8 mouse cellular contexts compared by ENCODE assay signal in genomic region chr11:49955577-49956261, GRCm38 (mm10). TPM values are rescaled to one million over a fixed set of nuclear protein-coding genes. Genes with fewer than 3 reads are reported as not detected.
DNase-seq lines count a peak whose midpoint lies in the region; ATAC-seq and TF ChIP-seq lines count a peak whose summit lies in the region.

No protein-coding gene starts in this region.

- no peaks in the 10 kb centered on the region for H3K4me1 ChIP-seq in bone marrow macrophage, adult 2 months (ENCODE audit: control insufficient read depth, insufficient read depth, low read length)
- H3K4me1 ChIP-seq in embryonic fibroblast, embryonic 13.5 days (ENCODE audit: control insufficient read depth, insufficient read depth, low read length): no peaks in the 10 kb centered on the region
- no peaks in the 10 kb centered on the region for H3K4me1 ChIP-seq in heart, embryonic 15.5 days (replicated peaks)
- H3K4me1 ChIP-seq in liver, embryonic 13.5 days (replicated peaks): no peaks in the 10 kb centered on the region
- H3K4me1 ChIP-seq in neural tube, embryonic 13.5 days (replicated peaks): no peaks in the 10 kb centered on the region

- peak; percentile 85 for TF ChIP-seq CTCF in bone marrow macrophage, adult 2 months (IDR thresholded peaks at IDR 0.05; ENCODE audit: low read depth, low read length)
- peak; percentile 89 for TF ChIP-seq CTCF in embryonic fibroblast, embryonic 13.5 days (IDR thresholded peaks at IDR 0.05; ENCODE audit: borderline replicate concordance, insufficient read depth, low read length)

- no peak overlapping the region for H3K4me2 ChIP-seq in heart, embryonic 15.5 days
- no peak overlapping the region for H3K4me2 ChIP-seq in liver, embryonic 13.5 days
- no peak overlapping the region for H3K4me2 ChIP-seq in neural tube, embryonic 13.5 days

- H3K9me3 ChIP-seq in heart, embryonic 15.5 days (replicated peaks): no peaks in the 10 kb centered on the region
- no peaks in the 10 kb centered on the region for H3K9me3 ChIP-seq in liver, embryonic 13.5 days (replicated peaks)
- no peaks in the 10 kb centered on the region for H3K9me3 ChIP-seq in neural tube, embryonic 13.5 days

- no peak overlapping the region for H3K4me3 ChIP-seq in bone marrow macrophage, adult 2 months (ENCODE audit: insufficient read depth, low read length)
- H3K4me3 ChIP-seq in embryonic fibroblast, embryonic 13.5 days (ENCODE audit: insufficient read depth, low read length): no peak overlapping the region
- no peak overlapping the region for H3K4me3 ChIP-seq in heart, embryonic 15.5 days
- H3K4me3 ChIP-seq in liver, embryonic 13.5 days (replicated peaks): no peak overlapping the region
- H3K4me3 ChIP-seq in neural tube, embryonic 13.5 days: no peak overlapping the region

- peak; percentile 2 to 28 for DNase-seq in CD8-positive naive resting alpha-beta T cell, adult 2 months (ENCODE audit: low read depth in 2 of 2, low spot score in 2 of 2)
- DNase-seq in kidney, postnatal 14 days: peak; percentile 68
- peak; percentile 31 for DNase-seq in liver, embryonic 13.5 days
- peak; percentile 53 for DNase-seq in telencephalon, adult 2 months (ENCODE audit: low read depth, low spot score)

- TF ChIP-seq POLR2A in bone marrow macrophage, adult 2 months (IDR thresholded peaks at IDR 0.05; ENCODE audit: borderline replicate concordance, low read depth, low read length): no peak
- TF ChIP-seq POLR2A in embryonic fibroblast, embryonic 13.5 days (IDR thresholded peaks at IDR 0.05; ENCODE audit: low read depth, low read length): no peak

- H3K9ac ChIP-seq in heart, embryonic 15.5 days: no peak overlapping the region
- H3K9ac ChIP-seq in liver, embryonic 13.5 days: no peak overlapping the region
- 0 out of 2 replicates have a peak overlapping the region, but pooled peaks have one; percentile 38 for H3K9ac ChIP-seq in neural tube, embryonic 13.5 days

- 0 out of 2 replicates have a peak, but pooled peaks have one; percentile 23 for ATAC-seq in heart, embryonic 15.5 days (replicated peaks; ENCODE audit: insufficient number of reproducible peaks, insufficient read depth, low FRiP score, low read depth)
- ATAC-seq in liver, embryonic 13.5 days (ENCODE audit: low read depth): no peak
- ATAC-seq in neural tube, embryonic 13.5 days (ENCODE audit: low read depth): peak; percentile 83

- H3K36me3 ChIP-seq in heart, embryonic 15.5 days: no peaks in the 10 kb centered on the region
- H3K36me3 ChIP-seq in liver, embryonic 13.5 days: no peaks in the 10 kb centered on the region
- no peaks in the 10 kb centered on the region for H3K36me3 ChIP-seq in neural tube, embryonic 13.5 days

- no peak overlapping the region for H3K27ac ChIP-seq in bone marrow macrophage, adult 2 months (ENCODE audit: insufficient read depth, low read depth, low read length)
- no peak overlapping the region for H3K27ac ChIP-seq in embryonic fibroblast, embryonic 13.5 days (ENCODE audit: insufficient read depth, low read length)
- H3K27ac ChIP-seq in heart, embryonic 15.5 days: no peak overlapping the region
- no peak overlapping the region for H3K27ac ChIP-seq in liver, embryonic 13.5 days
- H3K27ac ChIP-seq in neural tube, embryonic 13.5 days (replicated peaks): no peak overlapping the region

- H3K27me3 ChIP-seq in heart, embryonic 15.5 days: peaks cover 42% of the 10 kb centered on the region
- peaks cover 21% of the 10 kb centered on the region for H3K27me3 ChIP-seq in liver, embryonic 13.5 days
- H3K27me3 ChIP-seq in neural tube, embryonic 13.5 days: peaks cover 19% of the 10 kb centered on the region

- 22% methylated on average over 8 of the region's 8 CpGs for WGBS in heart, embryonic 15.5 days
- WGBS in liver, embryonic 13.5 days (ENCODE audit: insufficient replicate concordance): 25% methylated on average over 8 of the region's 8 CpGs
- 30% methylated on average over 8 of the region's 8 CpGs for WGBS in neural tube, embryonic 13.5 days

RNA-seq across cellular contexts. Expression of gene Rasgef1c, which starts 54.1 kb away (rescaled TPM):
- polyA plus RNA-seq in bone marrow macrophage, adult 2 months (2012; ENCODE audit: insufficient read depth, insufficient read length, missing spikeins): not detected in 2 replicates
- polyA plus RNA-seq in embryonic fibroblast, embryonic 13.5 days (2011; ENCODE audit: insufficient read length, low read depth, missing spikeins): not detected in 2 replicates
- 0.05 and 0.28 TPM in 2 replicates for polyA plus RNA-seq in heart, embryonic 15.5 days (2015; fragmentation: Nextera tagmentation; extraction: Ambion mirVana)
- not detected in 2 replicates for polyA plus RNA-seq in liver, embryonic 13.5 days (2015; fragmentation: Nextera tagmentation; extraction: Ambion mirVana)
- polyA plus RNA-seq in neural tube, embryonic 13.5 days (2015; fragmentation: Nextera tagmentation; extraction: Ambion mirVana): 17.8 and 18.9 TPM in 2 replicates

Comparison
In these comparisons a context has a peak if more than half of its experiments do, and no peak if none do; other contexts are left out.
1. DNase-seq: peak in every context shown above with its lines; median percentile 68 in kidney, postnatal 14 days; 53 in telencephalon, adult 2 months; 31 in liver, embryonic 13.5 days; 15 in CD8-positive naive resting alpha-beta T cell, adult 2 months.
2. RNA of gene Rasgef1c, which starts 54.1 kb away (polyA plus RNA-seq): 17.8 to 18.9 TPM in neural tube, embryonic 13.5 days; not detected in embryonic fibroblast, embryonic 13.5 days, 0.05 to 0.28 TPM in heart, embryonic 15.5 days, not detected in bone marrow macrophage, adult 2 months and not detected in liver, embryonic 13.5 days; every median in the first group is over 10 times any median in the second.